Mouse (Mus musculus): ENCODE measurements at regions not wholly inside any gene's neighbourhood (a gene's known extent, or its start where the extent isn't known, plus 50 kb on each side); places are given as distances from the start of the nearest gene placed in this dataset.

- TF ChIP-seq CTCF (IDR thresholded peaks at IDR 0.05 in 2 of 3, conservative IDR thresholded peaks at IDR 0.05 in 1 of 3; ENCODE audit: control insufficient read depth in 1 of 3, insufficient read depth in 1 of 3, low read depth in 2 of 3, low read length in 3 of 3, poor library complexity in 1 of 3, severe bottlenecking in 1 of 3) (no peak), CHD1 (IDR thresholded peaks at IDR 0.05; ENCODE audit: low read depth, low read length) (no peak), KAT2A (conservative IDR thresholded peaks at IDR 0.05; ENCODE audit: low read depth, low read length) (no peak), POLR2A (IDR thresholded peaks at IDR 0.05; ENCODE audit: control insufficient read depth in 1 of 2, insufficient read depth in 1 of 2, low read depth in 1 of 2, low read length in 2 of 2, poor library complexity in 1 of 2) (no peak)
Measured at GRCm38 (mm10) chr1:155476237-155476636, 59.0 kb upstream of the Xpr1 start.

Measured in MEL (cell line).